Mouse (Mus musculus): ENCODE measurements around the gene Snapc2. TPM values are rescaled to one million over a fixed set of nuclear protein-coding genes. Genes with fewer than 3 reads are reported as not detected.

Gene Snapc2
- polyA plus RNA-seq, 1 experiment from 2014 or later, result 73.5 TPM

Other genes with a start within 250 kb of the Snapc2 start
- gene Cd209f, start 147.2 kb upstream of the Snapc2 start, polyA plus RNA-seq (2014; fragmentation: Nextera tagmentation; extraction: Ambion mirVana), result not detected in 2 replicates
- not detected in 2 replicates for gene Cd209g, start 119.0 kb upstream of the Snapc2 start, polyA plus RNA-seq (2014; fragmentation: Nextera tagmentation; extraction: Ambion mirVana)
- 17.2 and 17.8 TPM in 2 replicates for gene Evi5l, start 86.5 kb upstream of the Snapc2 start, polyA plus RNA-seq (2014; fragmentation: Nextera tagmentation; extraction: Ambion mirVana)
- 1.7 and 1.9 TPM in 2 replicates for gene Prr36, start 35.6 kb upstream of the Snapc2 start, polyA plus RNA-seq (2014; fragmentation: Nextera tagmentation; extraction: Ambion mirVana)
- 0.09 and 0.13 TPM in 2 replicates for gene Lrrc8e, start 26.3 kb upstream of the Snapc2 start, polyA plus RNA-seq (2014; fragmentation: Nextera tagmentation; extraction: Ambion mirVana)
- 19.0 and 19.5 TPM in 2 replicates for gene Map2k7, start 14.3 kb upstream of the Snapc2 start, polyA plus RNA-seq (2014; fragmentation: Nextera tagmentation; extraction: Ambion mirVana)
- gene Gm49320, start 14.2 kb upstream of the Snapc2 start, polyA plus RNA-seq (2014; fragmentation: Nextera tagmentation; extraction: Ambion mirVana), result 0.68 and 1.0 TPM in 2 replicates
- 1.5 and 3.0 TPM in 2 replicates for gene Tgfbr3l, start 4.9 kb upstream of the Snapc2 start, polyA plus RNA-seq (2014; fragmentation: Nextera tagmentation; extraction: Ambion mirVana)
- gene Ctxn1, start 6.2 kb downstream of the Snapc2 start, polyA plus RNA-seq (2014; fragmentation: Nextera tagmentation; extraction: Ambion mirVana), result 97.6 and 106 TPM in 2 replicates
- 78.0 and 80.0 TPM in 2 replicates for gene Timm44, start 22.8 kb downstream of the Snapc2 start, polyA plus RNA-seq (2014; fragmentation: Nextera tagmentation; extraction: Ambion mirVana)
- gene Ccl25, start 72.1 kb downstream of the Snapc2 start, polyA plus RNA-seq (2014; fragmentation: Nextera tagmentation; extraction: Ambion mirVana), result 18.2 and 20.8 TPM in 2 replicates
- gene Elavl1, start 72.3 kb downstream of the Snapc2 start, polyA plus RNA-seq (2014; fragmentation: Nextera tagmentation; extraction: Ambion mirVana), result 402 and 403 TPM in 2 replicates
- 10.0 and 11.0 TPM in 2 replicates for gene Cers4, start 239.9 kb downstream of the Snapc2 start, polyA plus RNA-seq (2014; fragmentation: Nextera tagmentation; extraction: Ambion mirVana)

All from limb, embryonic 11.5 days (tissue).